Mouse (Mus musculus): ENCODE measurements around the gene Zdhhc5.
"Not testable (repeated sequence)": the region's sequence is repeated elsewhere in the genome, so short reads cannot be mapped to it uniquely, and the experiment has no call there.

The Zdhhc5 gene

GRCm38 (mm10) chr2:84734351-84734864, 19.4 kb upstream of the Zdhhc5 start:
- DNase-seq, result no peak

- DNase-seq, result peak; percentile 41 to 53
Observed at GRCm38 (mm10) chr2:84733579-84734300, 18.8 kb upstream of the Zdhhc5 start, which contains the start of gene Ypel4. Ypel4 (plus strand) TSS chr2:84734058.

GRCm38 (mm10) chr2:84732394-84732793, 17.4 kb upstream of the Zdhhc5 start:
- no peak for DNase-seq

- no peak for DNase-seq
Observed at GRCm38 (mm10) chr2:84731206-84731605, 16.2 kb upstream of the Zdhhc5 start.

- not testable (repeated sequence) for DNase-seq
Observed at GRCm38 (mm10) chr2:84728191-84728590, 13.2 kb upstream of the Zdhhc5 start.

- peak; percentile 97 for DNase-seq
Observed at GRCm38 (mm10) chr2:84727172-84727858, 12.3 kb upstream of the Zdhhc5 start, which contains the start of gene Clp1. Clp1 (minus strand) TSS chr2:84727350.

GRCm38 (mm10) chr2:84726716-84727115, 11.7 kb upstream of the Zdhhc5 start:
- DNase-seq, result no peak

GRCm38 (mm10) chr2:84725770-84726169, 10.8 kb upstream of the Zdhhc5 start:
- DNase-seq, result no peak

GRCm38 (mm10) chr2:84723856-84724255, 8.9 kb upstream of the Zdhhc5 start:
- DNase-seq, result no peak

- no peak for DNase-seq
Observed at GRCm38 (mm10) chr2:84721182-84721581, 6.2 kb upstream of the Zdhhc5 start.

GRCm38 (mm10) chr2:84720718-84721117, 5.7 kb upstream of the Zdhhc5 start:
- no peak for DNase-seq

GRCm38 (mm10) chr2:84717357-84717756, 2.4 kb upstream of the Zdhhc5 start:
- DNase-seq, result no peak

GRCm38 (mm10) chr2:84716423-84717355, 1.7 kb upstream of the Zdhhc5 start:
- DNase-seq, result no peak

- peak; percentile 69 to 89 for DNase-seq
Observed at GRCm38 (mm10) chr2:84715562-84716361, 782 bp upstream of the Zdhhc5 start.

GRCm38 (mm10) chr2:84714422-84714810, 564 bp downstream of the Zdhhc5 start:
- no peak for DNase-seq

GRCm38 (mm10) chr2:84711898-84712297, 3.1 kb downstream of the Zdhhc5 start:
- no peak for DNase-seq

- DNase-seq, result no peak
Observed at GRCm38 (mm10) chr2:84707523-84707922, 7.5 kb downstream of the Zdhhc5 start.

- DNase-seq, result no peak
Observed at GRCm38 (mm10) chr2:84705295-84705694, 9.7 kb downstream of the Zdhhc5 start.

GRCm38 (mm10) chr2:84704329-84704728, 10.7 kb downstream of the Zdhhc5 start:
- DNase-seq, result no peak

GRCm38 (mm10) chr2:84703497-84703896, 11.5 kb downstream of the Zdhhc5 start:
- DNase-seq, result no peak

GRCm38 (mm10) chr2:84695007-84695695, 19.8 kb downstream of the Zdhhc5 start:
- DNase-seq, result no peak
